Mouse (Mus musculus) spleen, postnatal 10 days (tissue): ENCODE data around the gene Mapk12.
A peak's percentile ranks its signal among the peaks of the same experiment; 100 is the strongest.

Experiments
- DNase-seq, 2 experiments: peaks; one replicate each; pipeline ENCODE4 v3.0.0; 2021 to 2022; ENCODE audit warnings: low spot score in 2 of 2

Mapk12 gene

DNA sequence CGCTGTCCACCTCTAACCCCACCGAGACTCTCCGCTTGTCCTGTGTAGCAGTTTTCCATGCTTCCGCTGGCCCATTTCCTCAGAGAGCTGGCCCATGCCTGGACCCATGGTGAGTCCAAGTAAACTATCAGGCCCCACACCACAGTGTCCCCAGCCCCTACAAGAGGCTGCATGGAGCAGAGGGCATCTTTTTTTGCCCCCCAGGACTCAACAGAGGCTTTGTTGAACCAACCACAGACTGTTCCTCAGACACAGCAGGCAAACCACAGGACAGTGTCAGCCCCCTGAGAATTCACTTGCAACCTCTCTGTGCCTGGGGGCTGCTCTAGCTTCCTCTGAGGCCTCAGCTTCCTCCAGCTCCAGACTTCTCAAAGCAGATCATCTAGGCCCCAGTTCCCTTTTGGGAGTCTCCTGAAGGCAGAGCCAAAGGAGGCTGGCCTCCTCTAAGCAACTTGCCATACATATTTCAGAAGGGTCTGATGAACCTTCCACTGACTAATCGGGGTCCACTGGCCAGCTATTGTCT is 31.1 kb upstream of the Mapk12 start:
- no peak for DNase-seq

- DNase-seq = no peak
Measured at GRCm38 (mm10) chr15:89170102-89170501, 29.6 kb upstream of the Mapk12 start.

DNA sequence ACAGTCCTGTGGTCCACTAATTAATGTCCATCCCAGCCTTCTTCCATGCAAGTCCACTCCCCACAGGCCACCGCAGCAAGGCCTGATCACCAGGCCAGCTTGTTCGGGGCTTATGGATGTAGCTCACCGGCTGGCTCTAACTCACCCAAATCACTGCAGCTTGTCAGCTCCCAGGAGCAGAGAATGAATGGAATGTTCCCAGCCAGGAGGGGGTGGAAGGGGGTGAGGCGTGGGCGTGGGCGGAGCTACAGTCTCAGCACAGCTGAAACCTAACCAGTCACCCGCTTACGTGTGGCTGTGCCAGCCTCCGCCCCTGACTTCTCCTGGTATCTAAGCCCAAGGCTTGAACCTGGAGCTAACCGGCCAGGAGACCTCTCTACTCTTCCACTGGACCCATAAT is 28.9 kb upstream of the Mapk12 start:
- DNase-seq = no peak

GRCm38 (mm10) chr15:89168922-89169321 is 28.4 kb upstream of the Mapk12 start:
- no peak for DNase-seq

- DNase-seq = no peak
Measured at GRCm38 (mm10) chr15:89165478-89165877, 25.0 kb upstream of the Mapk12 start.

- no peak for DNase-seq
Measured at GRCm38 (mm10) chr15:89161397-89161796, 20.9 kb upstream of the Mapk12 start.

GRCm38 (mm10) chr15:89158516-89158915 is 18.0 kb upstream of the Mapk12 start:
- DNase-seq = no peak

DNA sequence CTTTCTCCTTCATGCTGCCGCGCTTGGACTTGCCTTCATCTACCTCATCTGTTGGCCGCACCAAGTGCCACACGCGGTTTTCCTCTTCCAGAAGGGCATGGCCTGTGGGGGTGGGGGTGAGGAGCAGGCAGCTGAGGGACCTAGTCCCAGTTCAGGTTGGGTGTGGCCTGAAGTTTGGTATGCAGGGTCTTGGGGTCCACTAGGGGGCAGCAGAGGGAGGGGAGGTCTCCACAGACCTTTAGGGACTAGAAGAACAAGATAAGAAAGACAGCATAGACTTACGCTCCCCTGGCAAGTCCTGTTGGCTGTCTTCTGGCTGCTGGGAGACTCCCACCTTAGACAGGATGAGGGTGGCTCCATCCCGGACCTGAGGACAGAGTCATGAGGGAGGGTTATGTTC is 17.5 kb upstream of the Mapk12 start:
- peak; percentile 49 to 87 for DNase-seq

GRCm38 (mm10) chr15:89152312-89152711 is 11.8 kb upstream of the Mapk12 start:
- no peak for DNase-seq

DNA sequence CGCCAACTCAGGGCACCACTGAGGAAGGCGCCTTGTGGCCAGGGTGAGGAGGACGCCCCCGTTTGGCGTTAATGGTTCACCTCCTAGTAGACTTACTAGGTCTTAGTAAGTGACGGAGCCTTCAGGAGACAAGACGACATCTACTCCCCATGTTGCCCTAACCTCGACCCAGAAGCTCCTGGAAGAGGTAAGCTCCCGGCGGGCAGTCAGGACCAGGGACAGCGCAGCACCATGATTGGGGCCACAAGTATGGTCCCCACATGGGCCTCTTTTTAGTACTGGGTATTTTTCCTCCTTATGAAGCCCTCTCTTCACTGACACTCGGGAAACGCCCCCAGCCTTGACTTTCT is 9.5 kb upstream of the Mapk12 start:
- peak in 1 of 2 experiments; percentile 67 for DNase-seq

- peak in 1 of 2 experiments; percentile 41 for DNase-seq
Measured at GRCm38 (mm10) chr15:89149271-89150040, 9.0 kb upstream of the Mapk12 start, which contains the start of gene Mapk11. TSS of gene Mapk11 (minus strand) at chr15:89149628.

GRCm38 (mm10) chr15:89148496-89149270 is 8.2 kb upstream of the Mapk12 start:
- no peak for DNase-seq

DNA sequence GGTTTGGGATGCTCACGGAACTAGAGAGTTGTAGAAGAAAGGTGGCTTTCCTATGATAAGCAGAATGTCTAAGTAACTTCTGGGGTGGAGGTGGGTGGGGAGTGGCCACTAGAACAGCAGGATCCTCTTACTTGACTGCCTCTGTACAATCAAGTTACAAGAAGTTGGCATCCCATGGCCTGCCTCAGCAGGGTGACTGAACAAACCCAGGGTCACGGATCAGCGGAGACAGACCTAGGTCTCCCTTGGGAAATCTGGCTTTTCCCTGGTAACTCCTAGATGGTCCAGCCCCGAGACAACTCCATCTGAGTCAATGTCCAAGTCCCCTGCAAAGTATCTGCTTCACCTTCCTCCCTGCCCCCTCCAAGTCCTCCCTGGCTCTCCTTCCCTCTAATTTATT is 7.4 kb upstream of the Mapk12 start:
- DNase-seq = no peak

DNA sequence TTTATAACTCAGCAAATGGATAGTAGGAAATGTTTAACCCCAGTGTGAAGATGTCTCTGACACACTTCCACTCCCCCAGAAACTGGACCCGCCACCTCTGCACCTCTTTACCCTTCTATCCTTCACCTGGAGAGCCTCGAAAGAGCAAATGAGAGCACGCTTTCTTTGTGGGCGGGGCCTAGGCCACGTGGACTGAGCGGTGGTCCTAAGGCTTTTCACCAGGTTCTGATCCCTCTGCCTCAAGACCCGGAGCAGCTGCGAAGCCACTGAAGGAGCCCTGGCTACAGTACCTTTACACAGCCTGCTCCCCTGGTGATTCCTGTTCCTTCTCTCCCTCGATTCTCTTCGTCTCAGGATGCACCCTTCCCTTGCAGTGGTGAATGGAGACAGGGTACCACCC is 7.0 kb upstream of the Mapk12 start:
- DNase-seq = no peak

GRCm38 (mm10) chr15:89147024-89147423 is 6.5 kb upstream of the Mapk12 start:
- DNase-seq = peak in 1 of 2 experiments; percentile 72

GRCm38 (mm10) chr15:89146537-89146936 is 6.0 kb upstream of the Mapk12 start:
- peak in 1 of 2 experiments; percentile 70 for DNase-seq

- no peak for DNase-seq
Measured at GRCm38 (mm10) chr15:89145813-89146350, 5.4 kb upstream of the Mapk12 start.

GRCm38 (mm10) chr15:89144965-89145364 is 4.5 kb upstream of the Mapk12 start:
- no peak for DNase-seq

DNA sequence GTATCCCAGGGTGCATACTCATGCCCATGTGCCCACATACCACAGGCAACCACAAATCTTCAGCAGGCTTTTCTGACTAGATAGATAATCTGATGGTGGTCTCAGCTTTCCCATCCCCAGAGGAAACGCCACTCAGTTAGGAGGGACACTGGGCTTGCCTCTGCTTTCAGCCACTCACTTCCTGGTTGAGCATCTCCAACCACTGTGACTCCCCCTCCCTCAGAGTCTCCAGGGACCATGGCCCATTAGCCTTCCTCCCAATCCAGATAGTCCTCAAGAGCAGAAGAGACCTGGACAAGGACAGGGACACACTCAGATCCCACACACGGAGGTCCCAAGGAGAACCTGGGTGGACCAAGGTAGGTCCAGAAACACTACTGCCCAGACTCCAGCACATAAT is 2.6 kb upstream of the Mapk12 start:
- no peak for DNase-seq

- DNase-seq = no peak
Measured at GRCm38 (mm10) chr15:89141905-89142304, 1.4 kb upstream of the Mapk12 start.

DNA sequence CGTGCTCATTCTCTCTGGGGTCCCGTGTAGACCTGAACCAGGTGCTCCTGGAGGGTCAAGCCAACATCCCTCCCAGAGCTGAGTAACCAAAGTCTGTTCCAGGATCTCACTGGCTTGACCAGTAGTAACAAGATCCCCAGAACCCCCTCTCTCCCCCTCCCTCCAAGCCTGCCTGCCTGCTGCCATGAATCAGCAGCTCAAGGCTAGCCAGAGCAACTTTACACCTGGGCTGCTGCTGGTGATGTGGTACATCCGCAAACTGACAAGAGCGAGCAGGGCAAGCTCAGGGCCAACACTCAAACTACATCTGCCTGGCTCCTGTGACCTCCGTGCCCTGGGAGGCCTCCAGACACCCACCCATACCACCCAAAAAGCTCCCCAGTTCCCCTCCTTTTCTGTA is 940 bp upstream of the Mapk12 start:
- DNase-seq = no peak

GRCm38 (mm10) chr15:89140048-89140658 is 350 bp downstream of the Mapk12 start:
- DNase-seq = no peak
